Mouse (Mus musculus) kidney, postnatal 25 days (tissue): Measurements from ENCODE around the gene Otub2.

Experiments
- DNase-seq, 2 experiments: peaks; one replicate each; pipeline ENCODE4 v3.0.0; 2021; ENCODE audit warnings: mixed read lengths in 2 of 2

Gene Otub2

DNA sequence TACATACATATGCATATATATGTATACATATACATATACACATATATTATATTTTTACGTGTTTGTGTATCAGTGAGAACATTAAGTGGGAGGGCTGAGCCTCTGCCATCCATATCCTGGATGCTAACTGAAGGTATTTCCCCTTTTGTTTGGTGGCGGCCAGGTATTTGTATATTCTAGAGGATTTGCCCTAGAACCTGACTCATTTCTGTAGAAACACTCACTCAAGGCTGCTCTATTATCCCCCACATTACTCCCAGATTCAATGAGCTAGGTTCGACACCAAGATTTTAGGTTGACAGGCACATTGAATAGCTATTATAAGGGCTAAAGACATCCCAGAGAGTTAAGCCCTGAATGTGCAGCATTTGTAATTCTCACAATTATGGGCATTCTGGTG, 56.6 kb downstream of the Otub2 start:
- no peak for DNase-seq

DNA sequence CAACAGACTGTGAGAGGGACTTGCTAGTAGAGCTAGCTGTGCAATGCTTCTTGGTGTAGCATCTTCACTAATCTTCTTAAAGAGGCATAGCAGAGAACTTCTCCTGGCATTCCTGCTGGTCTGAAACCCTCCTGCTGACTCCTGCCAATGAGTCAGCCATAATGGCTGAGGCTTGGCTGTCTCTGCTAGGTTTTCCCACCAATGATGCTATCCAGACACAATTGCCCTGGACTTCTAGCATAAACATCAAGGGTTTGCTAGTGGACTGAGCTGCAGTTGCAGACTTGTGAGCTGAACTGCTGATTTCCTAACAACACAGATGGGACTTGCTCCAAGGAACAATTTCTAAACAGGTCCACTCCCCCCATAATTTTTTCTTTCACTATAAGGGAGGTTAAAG, 64.9 kb downstream of the Otub2 start:
- DNase-seq: no peak
